Mouse (Mus musculus): ENCODE measurements around the gene Gorasp1.

DNA sequence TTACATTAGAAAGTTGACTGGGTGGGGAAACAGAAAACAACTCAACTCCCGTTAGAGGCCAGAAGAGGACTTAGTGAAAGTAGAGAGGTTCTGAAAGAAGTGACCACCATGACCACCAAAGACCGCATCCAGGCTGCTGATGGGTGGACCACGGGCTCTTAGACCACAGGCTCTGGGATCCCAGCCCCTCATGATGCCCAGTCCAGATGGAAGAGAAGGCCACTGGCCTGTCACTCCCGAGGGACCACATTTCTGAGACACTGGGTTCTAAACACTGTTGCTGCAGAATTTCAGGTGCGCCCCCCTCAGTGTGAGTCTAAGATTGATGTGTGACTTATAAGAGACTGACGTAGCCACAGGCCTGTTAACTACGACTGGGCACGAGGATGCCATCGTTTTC, 47.9 kb downstream of the Gorasp1 start:
- TF ChIP-seq CTCF (IDR thresholded peaks at IDR 0.05; ENCODE audit: low read depth): no peak
- no peak for TF ChIP-seq EP300 (IDR thresholded peaks at IDR 0.05; ENCODE audit: low read depth)

All from liver, embryonic 14.5 days (tissue).